Mouse (Mus musculus) cortical plate, adult 2 months (tissue): ENCODE data around the gene Slc7a7. TPM values are rescaled to one million over a fixed set of nuclear protein-coding genes. Genes with fewer than 3 reads are reported as not detected.

Source experiments
- H3K27ac ChIP-seq: fragments of 200-500 bp; 2 replicates; pipeline ENCODE4 v1.5.1; 2012; ENCODE audit warnings: low read length, control low read depth, inconsistent platforms; ENCODE audit not compliant: insufficient read depth
- H3K4me1 ChIP-seq: fragments of 200-500 bp; 2 replicates; pipeline ENCODE4 v1.6.1; 2011; ENCODE audit warnings: low read length; ENCODE audit not compliant: control insufficient read depth, insufficient read depth
- H3K4me3 ChIP-seq: fragments of 200-500 bp; 2 replicates; pipeline ENCODE4 v1.5.1; 2011; ENCODE audit warnings: mild to moderate bottlenecking, low read length, control low read depth; ENCODE audit not compliant: insufficient read depth
- CTCF ChIP-seq: fragments of 200-500 bp; IDR thresholded peaks from 2 replicates; pipeline ENCODE4 v1.5.1; 2011; ENCODE audit warnings: mild to moderate bottlenecking, control low read depth, low read length; ENCODE audit not compliant: insufficient read depth; ENCODE audit errors: extremely low read depth
- POLR2A ChIP-seq: fragments of 200-500 bp; IDR thresholded peaks from 2 replicates; pipeline ENCODE4 v1.6.1; 2011; ENCODE audit warnings: mild to moderate bottlenecking, low read length, control low read depth; ENCODE audit not compliant: insufficient read depth; ENCODE audit errors: extremely low read depth
- polyA plus RNA-seq: library from polyadenylated mRNA; depleted of rRNA; stranded (reverse); fragments of >200 nt; gene quantifications from 2 replicates; pipeline ENCODE4 v1.2.3, GENCODE M21; 2012

Gene Slc7a7
- polyA plus RNA-seq, 1 experiment: 3.1 TPM

GRCm38 (mm10) chr14:54398528-54398916 lies 19.1 kb downstream of the Slc7a7 start:
- Histone ChIP-seq H3K4me1 (no peaks in the 10 kb centered on the region), H3K4me3 (no peak overlapping the region), H3K27ac (no peak overlapping the region)
- TF ChIP-seq POLR2A (no peak), CTCF (no peak)

- no peak for TF ChIP-seq CTCF
- no peak overlapping the region for H3K4me3 ChIP-seq
Measured at GRCm38 (mm10) chr14:54397872-54398527, 19.6 kb downstream of the Slc7a7 start.

GRCm38 (mm10) chr14:54396685-54397084 lies 20.9 kb downstream of the Slc7a7 start:
- no peak overlapping the region for H3K4me3 ChIP-seq
- no peak overlapping the region for H3K27ac ChIP-seq
- H3K4me1 ChIP-seq: no peaks in the 10 kb centered on the region
- no peak for TF ChIP-seq CTCF
- TF ChIP-seq POLR2A: no peak

More at GRCm38 (mm10) chr14:54397872-54398527, 19.6 kb downstream of the Slc7a7 start:
- Histone ChIP-seq H3K27ac (no peak overlapping the region), H3K4me1 (no peaks in the 10 kb centered on the region)

- Histone ChIP-seq H3K4me3 (no peak overlapping the region), H3K27ac (no peak overlapping the region), H3K4me1 (no peaks in the 10 kb centered on the region)
- TF ChIP-seq POLR2A (no peak), CTCF (no peak)
Measured at GRCm38 (mm10) chr14:54394309-54394708, 23.3 kb downstream of the Slc7a7 start.

- Histone ChIP-seq H3K27ac (no peak overlapping the region), H3K4me1 (no peaks in the 10 kb centered on the region), H3K4me3 (no peak overlapping the region)
- no peak for TF ChIP-seq CTCF
- no peak for TF ChIP-seq POLR2A
Measured at GRCm38 (mm10) chr14:54393794-54394193, 23.8 kb downstream of the Slc7a7 start.

- TF ChIP-seq POLR2A (no peak), CTCF (no peak)
- H3K4me3 ChIP-seq: no peak overlapping the region
- H3K4me1 ChIP-seq: no peaks in the 10 kb centered on the region
- no peak overlapping the region for H3K27ac ChIP-seq
Measured at GRCm38 (mm10) chr14:54390843-54391242, 26.7 kb downstream of the Slc7a7 start.

- Histone ChIP-seq H3K27ac (no peak overlapping the region), H3K4me1 (no peaks in the 10 kb centered on the region), H3K4me3 (no peak overlapping the region)
- no peak for TF ChIP-seq CTCF
- TF ChIP-seq POLR2A: no peak
Measured at GRCm38 (mm10) chr14:54387546-54387945, 30.0 kb downstream of the Slc7a7 start.

GRCm38 (mm10) chr14:54385968-54386618 lies 31.5 kb downstream of the Slc7a7 start:
- no peak overlapping the region for H3K27ac ChIP-seq
- TF ChIP-seq CTCF (no peak), POLR2A (no peak)
- no peak overlapping the region for H3K4me3 ChIP-seq

GRCm38 (mm10) chr14:54384396-54384795 lies 33.2 kb downstream of the Slc7a7 start:
- Histone ChIP-seq H3K4me3 (no peak overlapping the region), H3K4me1 (no peaks in the 10 kb centered on the region), H3K27ac (no peak overlapping the region)
- TF ChIP-seq CTCF (no peak), POLR2A (no peak)

More at GRCm38 (mm10) chr14:54385968-54386618, 31.5 kb downstream of the Slc7a7 start:
- no peaks in the 10 kb centered on the region for H3K4me1 ChIP-seq

GRCm38 (mm10) chr14:54383355-54383771 lies 34.2 kb downstream of the Slc7a7 start:
- Histone ChIP-seq H3K4me3 (no peak overlapping the region), H3K4me1 (no peaks in the 10 kb centered on the region), H3K27ac (no peak overlapping the region)
- TF ChIP-seq POLR2A (no peak), CTCF (no peak)
